Mouse (Mus musculus) olfactory bulb, adult 2 months (tissue): ENCODE data around the gene Dbndd1.
"Not testable (repeated sequence)": the region's sequence is repeated elsewhere in the genome, so short reads cannot be mapped to it uniquely, and the experiment has no call there.

Experiments
- CTCF ChIP-seq: fragments of 200-500 bp; IDR thresholded peaks from 2 replicates; pipeline ENCODE4 v1.5.1; 2012; ENCODE audit warnings: low read depth, mild to moderate bottlenecking, low read length, moderate library complexity; ENCODE audit not compliant: insufficient read depth
- POLR2A ChIP-seq: fragments of 200-500 bp; IDR thresholded peaks from 2 replicates; pipeline ENCODE4 v1.6.1; 2012; ENCODE audit warnings: mild to moderate bottlenecking, low read depth, low read length, moderate library complexity; ENCODE audit not compliant: insufficient read depth

- not testable (repeated sequence) for TF ChIP-seq POLR2A, CTCF
Observed at GRCm38 (mm10) chr8:123564221-123564620, 49.0 kb upstream of the Dbndd1 start.
